Mouse (Mus musculus): Measurements from ENCODE around the gene Brms1l. TPM values are rescaled to one million over a fixed set of nuclear protein-coding genes. Genes with fewer than 3 reads are reported as not detected.

Brms1l gene
- polyA plus RNA-seq, 1 experiment from 2014 or later: 32.1 TPM

DNA sequence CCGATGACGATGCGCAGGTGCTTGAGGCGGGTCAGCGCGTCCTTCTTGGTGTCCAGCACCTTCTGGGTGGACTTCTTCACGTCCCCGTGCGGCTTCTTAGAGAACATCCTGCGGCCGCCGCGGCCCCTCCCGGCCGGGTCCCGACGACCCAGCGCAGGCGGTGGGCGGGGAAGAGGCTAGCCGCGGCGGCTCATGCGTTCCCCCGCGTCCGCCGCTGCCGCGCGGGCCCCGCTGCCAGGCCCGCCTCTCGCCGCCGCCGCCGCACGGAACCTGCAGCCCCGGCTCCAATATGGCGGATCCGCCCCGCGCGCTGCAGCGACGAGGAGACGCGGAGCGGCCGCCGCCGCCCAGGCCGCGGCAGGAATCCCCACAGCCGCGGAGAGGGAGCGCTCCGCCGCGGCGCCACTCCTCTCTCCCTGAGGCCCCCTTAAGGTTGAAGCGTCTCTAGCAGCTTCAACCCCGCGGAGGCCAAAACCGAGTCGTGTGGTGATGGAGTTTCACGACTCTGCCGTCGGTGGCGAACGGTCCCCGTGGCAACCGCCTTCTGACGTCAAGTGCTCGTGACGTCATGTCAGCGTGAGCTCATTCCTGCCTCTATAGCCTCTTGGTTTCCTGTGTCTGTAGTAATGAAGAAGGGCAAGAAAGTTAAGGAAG is 15.3 kb upstream of the Brms1l start, which contains the start of gene Ralgapa1:
TSS of gene Ralgapa1 (minus strand) at position 507 of the 654 bp plus-strand sequence.
- H3K36me3 ChIP-seq (ENCODE audit: control insufficient read depth, insufficient read depth, low read length): no peaks in the 10 kb centered on the region
- H3K27me3 ChIP-seq (replicated peaks; ENCODE audit: control insufficient read depth, insufficient read depth, low read length): no peaks in the 10 kb centered on the region
- no peaks in the 10 kb centered on the region for H3K4me1 ChIP-seq (replicated peaks; ENCODE audit: control insufficient read depth, insufficient read depth, low read length)
- H3K9ac ChIP-seq (ENCODE audit: low read depth, low read length): peak within 1 kb of the TSS; percentile 83
- under 1% methylated on average over 72 of the region's 78 CpGs for WGBS
- no peaks in the 10 kb centered on the region for H3K9me3 ChIP-seq (ENCODE audit: control insufficient read depth, low read length)
- H3K27ac ChIP-seq (ENCODE audit: low read depth, low read length): peak within 1 kb of the TSS; percentile 91
- ATAC-seq (replicated peaks; ENCODE audit: low FRiP score) (peak; percentile 92), DNase-seq (ENCODE audit: low spot score) (peak; percentile 88)
- peak within 1 kb of the TSS; percentile 79 for H3K4me2 ChIP-seq
- H3K4me3 ChIP-seq (ENCODE audit: low read depth, low read length): peak within 1 kb of the TSS; percentile 90

- no peak for DNase-seq (ENCODE audit: low spot score)
- no peak for ATAC-seq (replicated peaks; ENCODE audit: low FRiP score)
- H3K27me3 ChIP-seq (replicated peaks; ENCODE audit: control insufficient read depth, insufficient read depth, low read length): no peaks in the 10 kb centered on the region
- 73% methylated on average over 6 of the region's 6 CpGs for WGBS
- H3K27ac ChIP-seq (ENCODE audit: low read depth, low read length): no peak overlapping the region
- H3K9ac ChIP-seq (ENCODE audit: low read depth, low read length): no peak overlapping the region
- H3K36me3 ChIP-seq (ENCODE audit: control insufficient read depth, insufficient read depth, low read length): no peaks in the 10 kb centered on the region
- no peaks in the 10 kb centered on the region for H3K4me1 ChIP-seq (replicated peaks; ENCODE audit: control insufficient read depth, insufficient read depth, low read length)
- no peak overlapping the region for H3K4me3 ChIP-seq (ENCODE audit: low read depth, low read length)
- H3K4me2 ChIP-seq: no peak overlapping the region
- no peaks in the 10 kb centered on the region for H3K9me3 ChIP-seq (ENCODE audit: control insufficient read depth, low read length)
Observed at GRCm38 (mm10) chr12:55824027-55824426, 12.1 kb upstream of the Brms1l start.

DNA sequence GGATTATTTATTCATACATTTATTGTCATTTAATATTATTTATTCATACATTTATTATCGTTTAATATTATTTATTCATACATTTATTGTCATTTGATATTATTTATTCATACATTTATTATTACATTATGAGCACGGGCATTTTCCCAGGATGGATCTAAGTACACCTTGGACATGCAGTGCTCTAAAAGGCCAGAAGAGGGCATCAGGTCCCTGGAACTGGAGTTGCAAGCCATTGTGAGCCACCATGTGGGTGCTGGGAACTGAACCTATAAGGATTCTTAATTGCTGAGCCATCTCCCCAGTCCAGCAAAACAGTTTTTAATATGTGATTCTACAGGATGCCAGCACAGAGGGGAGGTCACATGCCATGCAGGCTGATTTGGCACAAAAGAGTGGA is 10.6 kb upstream of the Brms1l start:
- H3K27me3 ChIP-seq (replicated peaks; ENCODE audit: control insufficient read depth, insufficient read depth, low read length): no peaks in the 10 kb centered on the region
- no peaks in the 10 kb centered on the region for H3K36me3 ChIP-seq (ENCODE audit: control insufficient read depth, insufficient read depth, low read length)
- H3K4me2 ChIP-seq: no peak overlapping the region
- DNase-seq (ENCODE audit: low spot score): no peak
- no peaks in the 10 kb centered on the region for H3K4me1 ChIP-seq (replicated peaks; ENCODE audit: control insufficient read depth, insufficient read depth, low read length)
- H3K27ac ChIP-seq (ENCODE audit: low read depth, low read length): no peak overlapping the region
- no peak for ATAC-seq (replicated peaks; ENCODE audit: low FRiP score)
- 78% methylated on average over 2 of the region's 2 CpGs for WGBS
- H3K9ac ChIP-seq (ENCODE audit: low read depth, low read length): no peak overlapping the region
- no peaks in the 10 kb centered on the region for H3K9me3 ChIP-seq (ENCODE audit: control insufficient read depth, low read length)
- H3K4me3 ChIP-seq (ENCODE audit: low read depth, low read length): no peak overlapping the region

DNA sequence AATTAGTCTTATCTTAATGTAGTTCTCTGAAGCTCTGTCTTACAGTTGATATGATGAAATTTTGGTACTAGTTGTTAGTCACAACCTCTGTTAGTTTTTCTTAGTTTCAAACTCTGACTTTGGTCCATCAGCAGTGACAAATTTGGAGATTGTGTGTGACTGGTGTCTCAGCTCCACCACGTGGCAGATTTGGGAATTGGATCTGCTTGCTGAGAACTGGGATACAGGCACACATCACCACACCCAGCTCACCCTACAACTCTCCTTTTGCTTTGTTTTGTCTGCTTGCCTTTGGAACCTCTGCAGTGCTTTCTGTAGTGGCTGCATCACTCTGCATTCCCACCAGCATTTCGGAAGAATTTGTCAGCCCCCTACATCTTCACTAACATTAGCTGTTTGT is 5.0 kb upstream of the Brms1l start:
- H3K27me3 ChIP-seq (replicated peaks; ENCODE audit: control insufficient read depth, insufficient read depth, low read length): no peaks in the 10 kb centered on the region
- no peak overlapping the region for H3K4me3 ChIP-seq (ENCODE audit: low read depth, low read length)
- no peaks in the 10 kb centered on the region for H3K36me3 ChIP-seq (ENCODE audit: control insufficient read depth, insufficient read depth, low read length)
- WGBS: 13% methylated on average over 2 of the region's 2 CpGs
- H3K4me2 ChIP-seq: no peak overlapping the region
- no peaks in the 10 kb centered on the region for H3K4me1 ChIP-seq (replicated peaks; ENCODE audit: control insufficient read depth, insufficient read depth, low read length)
- no peak overlapping the region for H3K27ac ChIP-seq (ENCODE audit: low read depth, low read length)
- ATAC-seq (replicated peaks; ENCODE audit: low FRiP score): no peak
- H3K9ac ChIP-seq (ENCODE audit: low read depth, low read length): no peak overlapping the region
- no peaks in the 10 kb centered on the region for H3K9me3 ChIP-seq (ENCODE audit: control insufficient read depth, low read length)
- peak; percentile 41 for DNase-seq (ENCODE audit: low spot score)

- no peaks in the 10 kb centered on the region for H3K36me3 ChIP-seq (ENCODE audit: control insufficient read depth, insufficient read depth, low read length)
- no peak overlapping the region for H3K27ac ChIP-seq (ENCODE audit: low read depth, low read length)
- H3K9me3 ChIP-seq (ENCODE audit: control insufficient read depth, low read length): no peaks in the 10 kb centered on the region
- H3K4me2 ChIP-seq: no peak overlapping the region
- ATAC-seq (replicated peaks; ENCODE audit: low FRiP score): no peak
- no peak overlapping the region for H3K9ac ChIP-seq (ENCODE audit: low read depth, low read length)
- H3K4me3 ChIP-seq (ENCODE audit: low read depth, low read length): no peak overlapping the region
- DNase-seq (ENCODE audit: low spot score): no peak
- H3K27me3 ChIP-seq (replicated peaks; ENCODE audit: control insufficient read depth, insufficient read depth, low read length): no peaks in the 10 kb centered on the region
- H3K4me1 ChIP-seq (replicated peaks; ENCODE audit: control insufficient read depth, insufficient read depth, low read length): peaks cover 7% of the 10 kb centered on the region
Observed at GRCm38 (mm10) chr12:55832961-55833360, 3.2 kb upstream of the Brms1l start.

DNA sequence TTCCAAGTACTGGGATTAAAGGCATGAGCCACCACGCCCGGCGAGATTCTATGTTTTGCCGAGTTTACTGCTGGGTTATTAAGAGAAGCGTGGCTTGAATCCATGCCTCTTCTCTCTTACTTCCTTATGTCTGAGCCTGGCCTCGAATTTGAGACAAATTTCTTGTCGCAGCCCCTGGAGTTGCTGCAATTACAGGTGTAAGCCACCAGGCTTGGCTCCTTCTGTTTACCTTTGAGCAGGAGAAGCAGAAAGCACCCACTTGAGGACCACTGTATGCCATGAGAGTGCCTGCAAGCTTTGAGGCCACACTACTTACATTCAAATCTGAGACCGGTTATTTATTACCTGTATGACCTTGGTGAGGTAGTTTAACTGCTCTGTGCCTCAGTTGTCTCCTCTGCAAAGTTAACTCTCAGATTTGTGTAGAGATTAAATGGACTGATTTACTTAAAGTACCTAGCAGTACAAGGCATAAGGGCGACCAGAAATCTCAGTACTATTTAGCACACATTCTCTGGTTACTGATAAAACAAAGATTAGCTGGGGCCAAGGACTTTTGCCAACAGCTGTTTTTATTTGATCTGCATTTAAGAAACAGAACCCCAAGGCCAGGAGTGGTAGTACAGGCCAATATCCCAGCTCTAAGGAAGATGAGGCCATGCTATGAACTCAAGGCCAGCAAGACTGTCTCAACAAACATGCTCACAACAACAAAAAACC is 2.1 kb upstream of the Brms1l start:
- Histone ChIP-seq H3K4me3 (ENCODE audit: low read depth, low read length) (no peak overlapping the region), H3K9ac (ENCODE audit: low read depth, low read length) (no peak overlapping the region), H3K4me2 (no peak overlapping the region), H3K9me3 (ENCODE audit: control insufficient read depth, low read length) (no peaks in the 10 kb centered on the region), H3K4me1 (replicated peaks; ENCODE audit: control insufficient read depth, insufficient read depth, low read length) (peaks cover 7% of the 10 kb centered on the region), H3K36me3 (ENCODE audit: control insufficient read depth, insufficient read depth, low read length) (no peaks in the 10 kb centered on the region), H3K27me3 (replicated peaks; ENCODE audit: control insufficient read depth, insufficient read depth, low read length) (no peaks in the 10 kb centered on the region), H3K27ac (ENCODE audit: low read depth, low read length) (no peak overlapping the region)
- DNase-seq (ENCODE audit: low spot score) (no peak), ATAC-seq (replicated peaks; ENCODE audit: low FRiP score) (no peak)
- 60% methylated on average over 9 of the region's 9 CpGs for WGBS

DNA sequence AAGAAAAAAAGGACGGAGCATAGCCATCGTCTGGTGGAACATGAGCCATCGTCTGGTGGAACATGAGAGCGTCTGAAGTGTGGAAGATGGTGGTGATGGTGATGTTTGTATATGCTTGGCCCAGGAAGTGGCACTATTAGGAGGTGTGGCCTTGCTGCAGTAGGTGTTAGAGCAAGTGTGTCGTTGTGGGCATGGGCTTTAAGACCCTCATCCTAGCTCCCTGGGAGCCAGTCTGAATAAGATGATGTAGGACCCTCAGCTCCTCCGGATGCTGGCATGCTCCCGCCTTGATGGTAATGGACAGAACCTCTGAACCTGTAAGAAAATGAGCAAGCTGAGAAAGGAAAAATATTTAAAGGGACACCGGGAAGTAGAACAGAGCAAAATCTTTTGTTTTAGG is 1.2 kb upstream of the Brms1l start:
- Histone ChIP-seq H3K4me1 (replicated peaks; ENCODE audit: control insufficient read depth, insufficient read depth, low read length) (peaks cover 7% of the 10 kb centered on the region), H3K9ac (ENCODE audit: low read depth, low read length) (no peak overlapping the region), H3K36me3 (ENCODE audit: control insufficient read depth, insufficient read depth, low read length) (no peaks in the 10 kb centered on the region), H3K4me2 (no peak overlapping the region), H3K27ac (ENCODE audit: low read depth, low read length) (no peak overlapping the region), H3K9me3 (ENCODE audit: control insufficient read depth, low read length) (no peaks in the 10 kb centered on the region), H3K27me3 (replicated peaks; ENCODE audit: control insufficient read depth, insufficient read depth, low read length) (no peaks in the 10 kb centered on the region), H3K4me3 (ENCODE audit: low read depth, low read length) (no peak overlapping the region)
- DNase-seq (ENCODE audit: low spot score) (no peak), ATAC-seq (replicated peaks; ENCODE audit: low FRiP score) (no peak)
- WGBS: 84% methylated on average over 8 of the region's 8 CpGs

- DNase-seq (ENCODE audit: low spot score) (no peak), ATAC-seq (replicated peaks; ENCODE audit: low FRiP score) (no peak)
- no peaks in the 10 kb centered on the region for H3K36me3 ChIP-seq (ENCODE audit: control insufficient read depth, insufficient read depth, low read length)
- H3K4me2 ChIP-seq: peak overlapping the region; percentile 68
- H3K4me3 ChIP-seq (ENCODE audit: low read depth, low read length): peak overlapping the region; percentile 84
- peak overlapping the region; percentile 55 for H3K27ac ChIP-seq (ENCODE audit: low read depth, low read length)
- H3K4me1 ChIP-seq (replicated peaks; ENCODE audit: control insufficient read depth, insufficient read depth, low read length): peaks cover 7% of the 10 kb centered on the region
- H3K9ac ChIP-seq (ENCODE audit: low read depth, low read length): peak overlapping the region; percentile 86
- H3K27me3 ChIP-seq (replicated peaks; ENCODE audit: control insufficient read depth, insufficient read depth, low read length): no peaks in the 10 kb centered on the region
- under 1% methylated on average over 6 of the region's 6 CpGs for WGBS
- H3K9me3 ChIP-seq (ENCODE audit: control insufficient read depth, low read length): no peaks in the 10 kb centered on the region
Observed at GRCm38 (mm10) chr12:55835857-55836198, 296 bp upstream of the Brms1l start.

- peaks cover 7% of the 10 kb centered on the region for H3K4me1 ChIP-seq (replicated peaks; ENCODE audit: control insufficient read depth, insufficient read depth, low read length)
- no peak for ATAC-seq (replicated peaks; ENCODE audit: low FRiP score)
- no peak overlapping the region for H3K9ac ChIP-seq (ENCODE audit: low read depth, low read length)
- peak overlapping the region; percentile 84 for H3K4me3 ChIP-seq (ENCODE audit: low read depth, low read length)
- 78% methylated on average over 3 of the region's 3 CpGs for WGBS
- DNase-seq (ENCODE audit: low spot score): no peak
- no peaks in the 10 kb centered on the region for H3K27me3 ChIP-seq (replicated peaks; ENCODE audit: control insufficient read depth, insufficient read depth, low read length)
- peak overlapping the region; percentile 85 for H3K4me2 ChIP-seq
- peaks cover 2% of the 10 kb centered on the region; the same call in 1 of the 2 replicates for H3K36me3 ChIP-seq (ENCODE audit: control insufficient read depth, insufficient read depth, low read length)
- no peak overlapping the region for H3K27ac ChIP-seq (ENCODE audit: low read depth, low read length)
- no peaks in the 10 kb centered on the region for H3K9me3 ChIP-seq (ENCODE audit: control insufficient read depth, low read length)
Observed at GRCm38 (mm10) chr12:55837495-55837894, 1.4 kb downstream of the Brms1l start.
